Mouse (Mus musculus) left cerebral cortex, postnatal 4 days (tissue): ENCODE measurements at regions not wholly inside any gene's neighbourhood (a gene's known extent, or its start where the extent isn't known, plus 50 kb on each side); places are given as distances from the start of the nearest gene placed in this dataset.

Experiments used
- DNase-seq: peaks from one replicate; pipeline ENCODE4 v3.0.0-alpha.2; 2022
- intact Hi-C: fragments of 180-260 bp; cut with DNase I; formaldehyde crosslinking; loops from one replicate; pipeline ENCODE4 v1.15.1; 2025

DNA sequence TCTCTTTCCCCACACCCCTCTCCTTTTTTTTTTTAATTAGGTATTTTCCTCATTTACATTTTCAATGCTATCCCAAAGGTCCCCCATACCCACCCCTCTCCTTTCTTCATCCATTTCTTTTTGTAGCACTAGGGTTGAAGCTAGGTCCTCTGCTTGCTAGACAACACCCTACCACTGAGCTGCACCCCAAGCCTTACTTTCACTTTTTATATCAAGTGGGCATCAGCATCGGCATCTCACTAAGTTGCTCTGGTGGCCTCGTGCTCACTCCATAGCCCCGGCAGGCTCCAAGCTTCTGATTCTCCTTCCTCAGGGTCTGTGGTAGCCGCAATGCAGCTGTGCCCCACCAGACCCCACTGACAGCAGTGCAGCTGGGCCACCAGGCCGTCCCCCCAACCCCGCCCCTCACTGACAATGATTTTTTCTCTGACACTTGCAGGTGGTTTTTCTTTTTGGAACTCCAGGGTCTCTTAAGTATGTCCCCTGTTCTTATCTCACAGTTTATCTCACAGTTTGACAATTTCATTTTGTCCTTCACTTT, 77.5 kb downstream of the Nufip1 start:
- intact Hi-C loops, result no loop called here

DNA sequence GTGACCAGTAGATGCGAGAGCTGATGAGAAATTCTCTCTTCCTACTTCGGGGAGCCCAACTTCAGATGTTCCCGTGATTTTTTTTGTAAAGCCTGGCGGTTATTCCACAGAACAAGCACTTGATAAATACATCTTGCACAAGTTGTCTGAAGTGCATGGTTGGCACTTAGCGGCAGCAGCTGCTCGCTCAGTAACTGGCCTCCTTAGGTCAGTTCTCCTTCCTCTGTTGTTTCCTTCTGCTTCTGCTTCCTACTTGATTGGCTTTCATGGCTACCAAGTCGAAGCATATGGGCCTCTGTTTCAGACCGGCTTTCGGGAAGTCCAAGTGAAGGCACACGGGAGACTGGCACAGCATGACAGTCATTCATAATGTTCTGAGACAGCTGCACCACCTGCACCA, 84.6 kb downstream of the Nufip1 start:
- intact Hi-C loops, result no loop called here
- DNase-seq, result no peak

More for the DNA sequence above, 77.5 kb downstream of the Nufip1 start:
- DNase-seq, result no peak

GRCm38 (mm10) chr14:76197357-76197756, 86.7 kb downstream of the Nufip1 start:
- no peak for DNase-seq
- intact Hi-C loops, result no loop called here

DNA sequence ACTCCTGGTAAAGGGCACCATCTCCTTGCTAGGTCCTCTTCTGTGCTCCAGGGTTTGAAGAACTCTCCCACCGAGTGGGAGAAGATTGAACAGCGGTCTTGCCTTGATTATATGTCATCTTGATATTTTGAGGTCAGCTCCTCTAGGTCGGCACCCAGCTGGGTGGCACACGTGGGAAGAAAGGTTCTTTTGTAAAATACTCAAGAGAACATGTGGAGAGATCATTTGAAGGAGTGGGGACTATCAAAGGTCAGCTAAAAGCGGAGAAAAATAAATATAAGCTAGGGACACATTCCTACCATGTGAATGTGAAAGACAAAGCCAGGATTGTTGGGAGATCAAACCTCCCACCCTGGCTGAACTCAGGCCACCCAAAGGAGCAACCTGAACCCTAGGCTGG, 87.7 kb downstream of the Nufip1 start:
- intact Hi-C loops, result no loop called here
- no peak for DNase-seq

- intact Hi-C loops, result no loop called here
- no peak for DNase-seq
Observed at GRCm38 (mm10) chr14:76202595-76202994, 91.9 kb downstream of the Nufip1 start.

DNA sequence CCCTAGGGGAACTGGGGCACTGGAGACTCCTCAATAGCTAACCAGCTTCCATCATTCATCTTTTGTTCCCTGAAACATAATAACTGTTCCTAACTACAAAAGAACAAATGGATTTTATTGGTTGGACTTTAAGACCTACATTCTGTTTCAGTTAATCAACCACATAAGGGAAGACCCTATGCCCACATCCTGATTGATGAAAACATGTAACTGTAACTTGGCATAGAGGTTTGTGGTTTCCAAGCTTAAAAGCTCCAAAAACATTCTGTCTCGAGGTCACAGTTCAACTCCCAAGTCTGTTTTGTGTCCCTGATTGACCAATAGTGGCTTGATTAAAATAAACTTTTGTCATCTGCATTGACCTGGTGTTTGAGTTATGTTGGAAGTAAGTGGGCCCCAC, 92.4 kb downstream of the Nufip1 start:
- intact Hi-C loops, result no loop called here
- no peak for DNase-seq

GRCm38 (mm10) chr14:76216446-76217177, 105.9 kb downstream of the Nufip1 start:
- intact Hi-C loops, result no loop called here
- no peak for DNase-seq

DNA sequence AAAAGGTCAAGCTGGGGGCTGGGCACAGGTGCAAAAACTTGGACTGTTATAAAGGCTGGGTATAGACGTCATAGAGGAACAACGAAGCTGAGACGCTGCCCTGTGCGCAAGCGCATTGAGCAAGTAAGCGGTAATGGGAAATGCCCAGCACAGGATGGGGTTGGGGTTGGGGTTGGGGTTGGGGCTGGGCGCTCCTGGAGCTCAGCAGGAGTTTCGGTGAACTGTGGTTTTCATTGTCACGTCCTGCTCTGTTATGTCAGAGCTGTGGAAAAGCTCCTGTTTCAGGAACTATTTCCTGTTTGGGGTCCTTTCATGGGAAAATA, 106.4 kb downstream of the Nufip1 start:
- DNase-seq, result no peak
- intact Hi-C loops, result no loop called here

- no peak for DNase-seq
- intact Hi-C loops, result no loop called here
Observed at GRCm38 (mm10) chr14:76217571-76218256, 107.0 kb downstream of the Nufip1 start.

- DNase-seq, result no peak
- intact Hi-C loops, result no loop called here
Observed at GRCm38 (mm10) chr14:76220952-76221351, 110.3 kb downstream of the Nufip1 start.

DNA sequence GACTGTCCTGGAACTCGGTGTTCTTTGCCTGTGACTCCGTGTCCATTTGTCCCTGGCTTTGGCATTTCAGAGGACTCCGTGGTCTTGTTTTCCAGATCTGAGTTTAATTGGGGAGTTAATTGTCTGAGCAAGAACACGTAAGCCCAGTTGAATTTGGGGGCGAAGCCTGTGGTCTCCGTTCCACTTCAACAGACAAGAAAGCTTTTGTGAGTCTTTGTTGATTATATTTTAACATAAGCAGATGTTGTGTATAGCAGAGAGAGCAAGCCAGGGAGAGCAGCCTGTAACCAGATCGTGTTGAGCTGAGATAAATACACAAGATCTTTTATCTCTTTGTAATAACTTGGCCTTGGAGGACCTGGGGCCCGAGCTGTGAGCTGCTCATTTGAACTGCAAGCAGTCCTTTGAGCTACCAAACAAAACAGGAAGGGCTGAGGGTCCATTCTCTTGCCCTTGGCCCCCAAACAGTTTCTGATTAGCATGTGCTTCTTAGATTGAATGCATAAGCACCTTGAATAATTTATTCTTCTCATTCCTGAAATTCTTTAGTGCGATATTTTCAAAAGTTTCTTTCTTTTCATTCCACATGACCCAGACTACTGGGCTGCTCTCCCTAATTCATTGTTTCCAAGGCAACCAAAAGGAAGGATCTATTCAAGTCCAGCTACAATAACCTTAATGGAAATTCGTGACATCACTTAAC, 111.1 kb downstream of the Nufip1 start:
- DNase-seq, result no peak
- intact Hi-C loops, result no loop called here

GRCm38 (mm10) chr14:76222320-76222626, 111.6 kb downstream of the Nufip1 start:
- DNase-seq, result no peak
- intact Hi-C loops, result no loop called here

DNA sequence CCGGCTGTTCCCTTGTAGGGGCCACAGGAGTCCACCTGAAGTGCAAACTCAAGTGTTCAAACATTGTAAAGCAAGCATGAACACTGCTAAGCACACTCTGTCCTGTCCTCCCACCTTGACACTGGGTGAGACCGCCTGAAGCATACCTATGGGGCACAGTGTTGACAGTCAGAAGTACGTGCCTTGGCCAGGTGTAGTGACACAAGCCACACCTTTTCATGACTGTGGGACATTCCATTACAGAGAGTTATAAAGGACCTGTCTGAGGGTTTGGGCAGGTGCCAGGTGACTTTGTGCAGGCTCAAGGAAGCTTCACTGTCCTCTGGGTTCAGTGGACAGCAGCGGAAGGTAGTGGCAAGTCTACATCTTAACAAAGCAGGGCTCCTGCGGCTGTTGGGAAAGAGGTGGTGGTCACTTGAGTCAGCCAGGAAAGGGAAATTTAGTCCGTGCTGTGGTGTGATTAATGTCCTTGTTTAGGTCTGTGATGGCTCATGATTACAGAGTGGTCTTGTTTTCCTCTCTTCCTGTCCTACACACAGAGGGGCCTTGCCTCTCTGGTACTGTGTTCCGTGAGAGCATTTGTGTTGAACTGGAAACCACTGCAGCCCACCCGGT, 112.5 kb downstream of the Nufip1 start:
- no peak for DNase-seq
- intact Hi-C loops, result no loop called here

DNA sequence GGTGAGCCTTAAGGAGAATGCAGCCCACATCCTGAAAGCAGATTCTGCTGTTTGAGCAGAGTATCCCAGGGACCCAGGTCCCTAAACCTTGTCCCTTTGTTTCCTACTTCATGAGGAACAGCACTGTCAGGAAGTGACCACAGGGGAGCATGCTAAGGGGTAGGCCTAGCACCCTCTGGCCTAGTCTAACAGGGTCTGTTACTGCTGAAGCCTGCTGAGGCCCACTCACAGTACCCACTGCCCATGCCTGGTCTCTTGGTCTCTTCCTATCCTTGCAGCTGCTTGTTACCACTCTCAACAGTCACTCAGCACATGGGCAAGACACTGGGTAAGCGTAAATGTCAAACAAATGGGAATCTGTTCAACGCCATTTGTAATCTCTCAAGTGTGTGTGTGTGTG, 113.2 kb downstream of the Nufip1 start:
- no peak for DNase-seq
- intact Hi-C loops, result no loop called here

DNA sequence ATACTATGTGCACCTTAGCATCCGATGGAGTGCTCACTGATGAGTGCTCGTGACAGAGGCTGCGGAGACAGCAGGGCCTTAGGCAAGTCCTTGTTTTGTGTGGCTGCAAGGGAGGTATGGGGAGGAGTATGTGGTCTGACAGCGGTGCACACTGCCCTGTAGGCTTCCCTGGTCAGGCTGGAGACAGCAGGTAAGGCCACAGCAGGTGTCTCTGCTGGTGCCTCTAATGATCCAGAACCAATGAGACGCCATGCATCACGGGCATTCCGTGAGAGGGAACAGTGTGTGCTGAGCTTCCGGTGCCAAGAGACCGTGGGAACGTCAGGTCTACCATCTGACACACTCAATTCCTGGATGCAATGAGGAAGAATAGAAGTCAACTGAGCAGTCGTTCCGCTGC, 114.8 kb downstream of the Nufip1 start:
- intact Hi-C loops, result no loop called here

GRCm38 (mm10) chr14:76226621-76227297, 116.1 kb downstream of the Nufip1 start:
- no peak for DNase-seq
- intact Hi-C loops, result no loop called here

More for the DNA sequence above, 114.8 kb downstream of the Nufip1 start:
- no peak for DNase-seq

DNA sequence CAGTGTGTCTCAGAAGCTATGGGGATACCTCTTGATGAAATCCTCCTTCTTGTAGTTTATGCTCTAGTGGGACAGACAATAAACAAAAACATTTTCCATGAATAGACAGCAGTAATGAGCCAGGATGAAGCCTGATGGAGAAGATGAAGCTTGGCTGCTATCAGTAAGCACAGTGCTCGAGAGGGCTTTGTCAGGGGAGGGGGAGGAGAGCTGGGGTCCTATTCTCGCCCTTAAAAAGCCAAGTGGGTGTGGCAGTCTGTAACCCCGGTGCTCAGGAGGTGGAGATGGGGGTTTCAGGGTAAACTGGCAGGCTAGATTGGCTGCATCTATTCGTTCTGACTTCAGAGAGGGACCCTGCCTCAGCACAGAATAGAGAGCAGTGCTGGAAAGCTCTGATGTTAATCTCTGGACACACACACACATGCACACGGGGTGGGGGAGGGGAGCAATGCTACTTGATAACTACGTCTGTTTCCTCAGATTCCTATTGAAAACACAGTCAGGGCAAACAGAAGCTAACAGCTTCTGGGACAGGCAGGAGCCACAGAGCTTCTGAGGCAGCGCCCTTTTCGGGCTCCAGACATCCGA, 118.4 kb downstream of the Nufip1 start:
- intact Hi-C loops, result no loop called here
- DNase-seq, result no peak

- no peak for DNase-seq
- intact Hi-C loops, result no loop called here
Observed at GRCm38 (mm10) chr14:76239856-76240493, 129.3 kb downstream of the Nufip1 start.

- intact Hi-C loops, result no loop called here
- DNase-seq, result no peak
Observed at GRCm38 (mm10) chr14:76243581-76244337, 133.1 kb downstream of the Nufip1 start.
